Mouse (Mus musculus): ENCODE results near the gene Polr3b.

DNA sequence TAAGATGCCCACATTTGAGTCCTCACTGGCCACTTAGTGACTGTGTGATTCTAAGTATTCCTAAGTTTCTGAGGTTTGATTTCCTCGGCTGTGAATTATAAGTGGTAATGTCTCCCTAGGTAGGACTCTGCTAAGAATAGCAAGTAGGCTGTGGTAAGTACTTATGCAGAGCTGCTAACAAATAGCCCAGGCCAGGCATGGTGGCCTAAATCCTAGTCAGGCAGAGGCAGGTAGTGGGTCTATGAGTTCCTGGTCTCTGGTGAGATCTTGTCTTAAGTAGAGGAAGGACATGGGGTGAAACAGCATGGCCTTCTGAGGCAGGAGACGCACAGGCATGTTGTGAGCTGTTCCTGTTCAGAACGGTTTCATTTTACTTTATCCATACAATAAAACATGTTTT, 55.8 kb downstream of the Polr3b start:
- TF ChIP-seq CTCF (IDR thresholded peaks at IDR 0.05; ENCODE audit: low read depth) = no peak
- TF ChIP-seq EP300 (IDR thresholded peaks at IDR 0.05; ENCODE audit: low read depth) = no peak

All from heart, postnatal 0 days (tissue).